Mouse (Mus musculus) lung, adult 2 months (tissue): Measurements from ENCODE around the gene Izumo1.
"Not testable (repeated sequence)": the region's sequence is repeated elsewhere in the genome, so short reads cannot be mapped to it uniquely, and the experiment has no call there.

ENCODE experiments used
- CTCF ChIP-seq: fragments of 200-500 bp; IDR thresholded peaks from 2 replicates; pipeline ENCODE4 v1.5.1; 2011; ENCODE audit warnings: mild to moderate bottlenecking, low read length, control low read depth; ENCODE audit not compliant: insufficient read depth
- POLR2A ChIP-seq: fragments of 200-500 bp; IDR thresholded peaks from 2 replicates; pipeline ENCODE4 v1.6.1; 2011; ENCODE audit warnings: low read depth, mild to moderate bottlenecking, control low read depth, low read length, borderline replicate concordance; ENCODE audit errors: extremely low read depth

DNA sequence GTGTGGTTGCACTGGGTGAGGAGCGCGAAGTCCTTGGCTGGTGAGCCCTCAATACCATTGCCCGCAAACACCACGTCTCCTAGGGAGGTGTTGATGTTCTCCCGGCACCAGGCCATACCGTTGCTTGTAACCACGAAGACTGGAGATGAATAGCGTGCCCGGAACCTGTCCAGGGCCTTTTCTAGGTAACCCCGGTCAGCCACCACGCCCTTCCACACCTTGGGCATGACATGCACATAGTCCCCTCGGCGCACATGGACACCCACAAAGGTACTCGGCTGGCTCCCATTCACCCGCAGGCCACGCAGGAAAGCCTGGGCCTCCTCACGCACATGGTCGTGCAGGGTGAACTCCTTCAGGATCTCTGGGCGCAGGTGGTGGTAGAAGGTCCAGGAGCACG lies 28.9 kb downstream of the Izumo1 start:
- not testable (repeated sequence) for TF ChIP-seq CTCF, POLR2A
